Mouse (Mus musculus) activated CD4-positive, CD25-positive, alpha-beta regulatory T cell, adult 4 months (primary cell): ENCODE data around the gene Cela2a. TPM values are rescaled to one million over a fixed set of nuclear protein-coding genes. Genes with fewer than 3 reads are reported as not detected.

Experiments used
- polyA plus RNA-seq, 2 experiments: library from polyadenylated mRNA; unstranded; fragments of 100-300 nt; shearing (Covaris generic); gene quantifications; one replicate each; pipeline ENCODE4 v1.2.1; 2017

Gene Cela2a
- polyA plus RNA-seq, 2 experiments from 2014 or later, result 1.0 TPM; not detected in 1

Other genes starting within 250 kb of the Cela2a start
- gene Fblim1, start 220.1 kb downstream of the Cela2a start, polyA plus RNA-seq, result under 1 TPM in 1 of 2 experiments, not detected in 1; 0.29 TPM
- under 1 TPM in 1 of 2 experiments, not detected in 1; 0.19 TPM for gene Tmem82, start 207.5 kb downstream of the Cela2a start, polyA plus RNA-seq
- not detected for gene Slc25a34, start 202.3 kb downstream of the Cela2a start, polyA plus RNA-seq
- 1 to 10 TPM; 3.3 to 3.4 TPM for gene Plekhm2, start 161.3 kb downstream of the Cela2a start, polyA plus RNA-seq
- not detected for gene Rsc1a1, start 140.6 kb downstream of the Cela2a start, polyA plus RNA-seq
- gene Ddi2, start 102.7 kb downstream of the Cela2a start, polyA plus RNA-seq, result 10 to 100 TPM; 14.1 to 15.6 TPM
- not detected for gene Agmat, start 79.5 kb downstream of the Cela2a start, polyA plus RNA-seq
- 1 to 10 TPM; 5.1 to 5.4 TPM for gene Dnajc16, start 35.2 kb downstream of the Cela2a start, polyA plus RNA-seq
- gene Casp9, start 32.5 kb downstream of the Cela2a start, polyA plus RNA-seq, result 1 to 10 TPM; 6.9 to 7.4 TPM
- gene Ctrc, start 20.2 kb upstream of the Cela2a start, polyA plus RNA-seq, result not detected
- 10 to 100 TPM; 23.5 to 26.9 TPM for gene Efhd2, start 48.8 kb upstream of the Cela2a start, polyA plus RNA-seq
- gene Fhad1, start 188.9 kb upstream of the Cela2a start, polyA plus RNA-seq, result under 1 TPM in 1 of 2 experiments, not detected in 1; 0.85 TPM